Mouse (Mus musculus) Muller cell, postnatal 12 days (primary cell): Measurements from ENCODE around the gene Rnf151.

Experiments
- DNase-seq: peaks from one replicate; pipeline ENCODE4 v3.0.0-alpha.2; 2015; ENCODE audit errors: inconsistent ontology term

Rnf151 gene

DNA sequence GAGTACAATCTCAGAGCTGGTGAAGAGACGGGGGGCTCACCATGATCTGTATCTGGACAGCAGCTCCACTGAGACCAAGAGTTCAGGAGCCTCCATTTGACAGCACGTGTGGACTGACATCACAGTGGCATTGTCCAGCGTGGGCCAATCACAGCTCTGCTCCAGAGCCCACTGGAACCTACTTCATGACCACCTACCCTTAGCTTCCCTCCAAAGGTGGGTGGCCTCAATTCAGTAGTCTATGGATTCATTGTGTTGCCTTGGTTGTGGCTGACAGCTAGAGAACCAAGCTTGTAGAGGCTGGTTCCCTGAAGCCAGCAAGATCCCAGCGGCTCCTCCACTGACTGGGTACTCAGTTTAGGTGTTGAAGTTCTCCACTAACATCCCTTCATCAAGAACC is at the start of gene Rnf151, which contains the start of gene Rps2:
TSS of gene Rnf151 (minus strand) at position 121 of the 400 bp plus-strand sequence.
TSS of gene Rps2 (plus strand) at position 174 of the 400 bp plus-strand sequence.
- no peak for DNase-seq

- no peak for DNase-seq
Observed at GRCm38 (mm10) chr17:24766266-24766875, 48.5 kb upstream of the Rnf151 start.

DNA sequence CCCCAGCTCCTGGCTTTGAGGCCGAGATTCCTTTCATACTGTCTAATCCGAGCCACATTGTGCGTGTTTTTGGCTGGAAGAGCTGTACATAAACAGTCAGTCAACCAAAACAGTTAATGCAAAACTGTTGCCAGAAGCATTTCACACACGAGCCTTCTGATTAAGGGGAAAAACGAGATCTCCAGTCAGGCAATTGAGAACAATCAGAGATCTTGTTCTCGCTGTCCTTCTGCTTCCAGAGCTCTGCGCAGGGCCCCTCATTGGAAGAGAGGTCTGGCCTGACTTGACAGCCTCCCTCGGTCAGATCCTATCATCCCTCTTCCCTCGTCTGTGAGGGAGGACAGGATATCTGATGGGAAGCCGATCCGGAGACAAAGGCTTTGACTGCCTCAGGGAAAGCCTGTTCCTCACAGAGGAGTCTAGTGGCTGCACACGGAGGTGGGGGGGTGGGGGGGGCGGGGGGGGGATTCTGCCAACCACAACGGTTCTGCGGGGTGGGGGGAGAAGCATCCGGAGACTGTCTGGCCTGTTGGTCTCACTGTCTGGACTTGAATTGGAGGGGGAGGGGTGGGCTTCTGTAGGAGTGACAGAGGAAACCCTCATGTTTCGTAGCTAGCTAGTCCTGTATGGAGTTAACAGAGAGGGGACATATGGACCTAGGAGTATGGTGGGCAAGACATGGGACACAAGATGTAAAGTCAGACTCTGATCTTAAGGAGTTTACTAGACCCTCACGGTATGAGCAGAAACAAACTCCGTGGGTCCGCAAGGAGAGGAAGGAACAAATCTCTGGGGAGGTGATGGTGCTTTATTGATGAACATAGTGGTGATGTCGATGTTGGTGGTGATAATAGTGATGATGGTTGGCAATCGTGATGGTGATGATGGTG is 47.4 kb upstream of the Rnf151 start:
- peak; percentile 67 for DNase-seq

- DNase-seq: no peak
Observed at GRCm38 (mm10) chr17:24761121-24761520, 43.3 kb upstream of the Rnf151 start.

GRCm38 (mm10) chr17:24757394-24757793 is 39.5 kb upstream of the Rnf151 start:
- DNase-seq: no peak

DNA sequence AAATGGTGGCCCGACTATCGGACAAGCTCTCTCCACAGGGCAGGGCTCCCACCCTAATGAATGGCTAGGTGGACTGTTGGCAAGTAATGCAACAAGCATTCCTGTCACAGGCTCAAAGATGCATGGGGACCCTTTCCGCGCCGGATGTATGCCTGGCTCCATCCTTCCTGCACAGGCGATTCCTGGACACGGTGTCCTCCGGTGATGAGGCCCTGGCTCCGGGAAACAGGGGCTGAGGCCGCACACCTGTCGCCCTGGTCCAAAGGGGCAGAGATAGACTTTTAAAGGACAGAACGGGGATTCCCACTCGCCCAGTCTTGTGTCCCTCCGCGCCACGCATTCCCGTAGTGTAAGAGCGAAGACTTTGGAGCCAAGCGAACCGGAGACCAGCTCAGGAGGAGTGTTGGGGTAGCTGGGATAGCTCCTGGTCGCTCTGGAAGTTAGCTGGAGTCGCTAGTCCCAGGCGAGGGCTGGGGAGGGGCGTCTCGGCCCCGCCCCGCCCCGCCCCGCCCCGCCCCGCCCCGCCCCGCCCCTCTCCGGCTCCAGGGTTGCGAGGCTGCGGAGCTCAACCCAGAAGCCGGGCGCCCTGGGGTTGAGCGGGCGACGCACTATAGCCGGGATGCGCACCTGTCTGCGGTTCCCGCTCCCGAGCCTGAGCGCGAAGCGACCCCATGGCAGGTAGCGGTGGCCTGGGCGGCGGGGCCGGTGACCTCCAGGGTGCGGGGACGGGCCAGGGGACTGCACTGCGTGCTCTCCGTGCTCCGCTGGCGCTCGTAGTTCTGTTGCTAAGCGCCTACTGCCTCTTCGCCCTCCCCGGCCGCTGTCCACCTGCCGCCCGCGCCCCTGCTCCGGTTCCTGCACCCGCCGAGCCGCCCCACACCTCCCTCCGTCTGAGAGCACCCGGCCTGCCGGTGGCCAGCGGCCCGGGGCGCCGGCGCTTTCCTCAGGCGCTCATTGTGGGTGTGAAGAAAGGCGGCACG is 34.8 kb upstream of the Rnf151 start, which contains the start of gene Hs3st6:
TSS of gene Hs3st6 (plus strand) at position 574 of the 980 bp plus-strand sequence.
- peak; percentile 58 for DNase-seq

- DNase-seq: no peak
Observed at GRCm38 (mm10) chr17:24751528-24751927, 33.7 kb upstream of the Rnf151 start.

- no peak for DNase-seq
Observed at GRCm38 (mm10) chr17:24746986-24747385, 29.1 kb upstream of the Rnf151 start.

DNA sequence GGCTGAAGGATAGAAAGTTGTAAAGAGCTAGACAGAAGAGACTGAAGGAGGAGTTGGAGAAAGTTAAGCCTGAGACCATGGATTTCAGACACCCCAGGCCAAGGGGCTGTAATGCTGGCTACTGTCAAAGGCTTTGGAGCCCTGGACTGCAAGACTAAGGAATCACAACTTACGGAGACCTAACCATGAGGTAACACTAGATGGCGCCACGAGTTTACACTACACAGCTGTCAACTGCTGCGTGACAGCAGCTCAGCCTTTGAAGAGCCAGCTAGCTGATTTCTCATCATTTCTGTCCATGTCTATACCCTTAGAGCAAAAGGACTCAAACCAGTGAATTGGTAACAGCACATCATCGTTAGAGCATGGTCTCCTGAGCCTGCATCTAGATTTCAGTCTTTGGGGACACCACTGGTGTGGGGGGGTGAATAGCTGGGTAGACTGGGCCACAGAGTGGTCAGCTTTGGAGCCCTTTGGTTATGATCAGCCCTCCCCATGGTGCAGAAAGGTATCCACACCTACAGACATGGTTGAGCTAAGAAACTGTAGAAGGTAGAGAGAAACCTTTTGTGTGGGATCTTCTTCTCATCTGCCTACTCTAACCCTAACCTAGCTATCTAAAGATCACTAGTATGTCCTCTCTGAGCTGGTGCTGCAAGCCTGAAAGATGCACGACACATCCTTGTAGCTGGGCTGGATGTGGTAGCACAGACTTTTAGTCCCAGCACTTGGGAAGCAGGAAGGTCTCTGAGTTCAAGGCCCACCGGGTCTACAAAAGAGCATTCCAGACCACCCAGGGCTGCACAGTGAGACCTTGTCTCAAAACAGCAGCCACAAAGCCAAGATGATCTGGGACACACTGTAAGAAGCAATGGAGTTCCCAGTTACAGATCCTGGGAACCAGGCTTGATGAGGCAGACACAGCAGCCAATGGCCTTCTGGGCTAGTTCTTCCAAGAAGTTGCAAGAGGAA is 27.9 kb upstream of the Rnf151 start:
- DNase-seq: peak; percentile 61

- no peak for DNase-seq
Observed at GRCm38 (mm10) chr17:24744381-24744780, 26.5 kb upstream of the Rnf151 start.

- no peak for DNase-seq
Observed at GRCm38 (mm10) chr17:24743896-24744295, 26.0 kb upstream of the Rnf151 start.

DNA sequence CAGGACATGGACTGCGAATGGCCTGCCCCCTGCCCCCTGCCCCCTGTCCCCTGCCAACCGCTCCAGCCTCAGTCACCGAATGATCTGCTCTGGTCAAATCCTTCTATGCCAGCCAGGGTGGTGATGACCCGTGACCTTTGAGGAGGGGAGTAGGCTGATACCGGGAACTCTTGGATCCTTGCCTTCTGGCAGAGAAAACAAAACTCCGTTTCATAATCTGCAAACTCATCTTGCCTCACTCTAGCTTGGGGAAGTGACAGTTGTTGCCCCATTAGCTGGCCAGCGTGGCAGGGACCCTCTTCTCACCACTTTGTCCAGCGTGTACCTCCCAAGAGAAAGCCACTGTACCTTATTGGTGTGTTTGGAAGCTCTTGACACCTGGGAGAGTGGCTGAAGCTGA is 24.4 kb upstream of the Rnf151 start:
- no peak for DNase-seq

DNA sequence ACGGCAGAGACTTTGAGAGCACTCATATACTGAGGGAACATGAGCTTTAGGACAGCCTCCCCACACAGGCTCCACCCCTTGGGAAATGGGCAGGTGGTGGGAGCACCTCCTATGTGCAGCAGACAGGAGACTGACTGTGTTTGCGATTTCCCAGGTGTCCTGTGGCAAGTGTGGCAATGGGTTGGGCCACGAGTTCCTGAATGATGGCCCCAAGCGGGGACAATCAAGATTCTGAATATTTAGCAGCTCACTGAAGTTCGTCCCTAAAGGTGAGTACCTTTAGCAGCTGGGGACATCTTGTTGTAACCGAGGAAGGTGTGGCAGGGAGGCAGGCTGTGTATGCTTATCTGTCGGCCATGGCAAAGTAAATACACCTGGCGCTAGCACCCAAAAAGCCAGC is 22.1 kb upstream of the Rnf151 start:
- DNase-seq: no peak

- DNase-seq: no peak
Observed at GRCm38 (mm10) chr17:24738238-24738637, 20.4 kb upstream of the Rnf151 start.

GRCm38 (mm10) chr17:24737135-24737810 is 19.4 kb upstream of the Rnf151 start:
- DNase-seq: peak; percentile 54

DNA sequence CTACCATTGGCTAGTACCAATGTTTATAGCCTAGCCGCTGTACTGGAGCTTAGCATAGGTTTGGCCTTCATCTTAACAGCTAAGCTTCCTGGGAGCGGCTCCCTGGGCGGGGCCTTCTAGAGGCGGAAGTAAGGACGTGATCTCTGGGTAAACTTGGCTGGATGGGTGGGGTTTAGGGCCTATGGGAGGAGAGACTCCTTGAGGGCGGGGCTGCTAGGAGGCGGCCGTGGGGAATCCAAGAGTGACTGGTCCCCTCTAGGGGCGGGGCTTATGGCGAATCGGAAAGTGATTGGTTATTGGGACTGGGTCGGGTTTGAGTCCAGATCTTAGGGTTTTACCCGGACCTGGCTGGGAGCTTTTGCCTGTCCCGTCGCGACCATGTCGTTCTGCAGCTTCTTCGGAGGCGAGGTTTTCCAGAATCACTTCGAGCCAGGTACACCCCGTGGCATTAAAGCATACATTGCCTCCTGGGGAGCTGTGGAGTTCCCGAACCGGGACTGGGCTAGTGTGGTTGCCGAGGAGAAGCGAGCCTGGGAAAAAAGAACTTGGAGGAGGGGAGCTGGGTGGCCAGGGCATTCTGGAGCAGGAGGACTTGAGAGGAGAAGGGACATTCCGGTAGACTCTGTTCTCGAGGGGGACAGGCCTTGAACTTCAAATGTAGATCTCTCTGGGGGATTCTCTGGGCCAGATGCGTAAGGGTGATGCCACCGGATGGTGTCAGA is 18.6 kb upstream of the Rnf151 start, which contains the start of gene Msrb1:
TSS of gene Msrb1 (plus strand) at position 313 of the 722 bp plus-strand sequence.
- DNase-seq: peak; percentile 99

DNA sequence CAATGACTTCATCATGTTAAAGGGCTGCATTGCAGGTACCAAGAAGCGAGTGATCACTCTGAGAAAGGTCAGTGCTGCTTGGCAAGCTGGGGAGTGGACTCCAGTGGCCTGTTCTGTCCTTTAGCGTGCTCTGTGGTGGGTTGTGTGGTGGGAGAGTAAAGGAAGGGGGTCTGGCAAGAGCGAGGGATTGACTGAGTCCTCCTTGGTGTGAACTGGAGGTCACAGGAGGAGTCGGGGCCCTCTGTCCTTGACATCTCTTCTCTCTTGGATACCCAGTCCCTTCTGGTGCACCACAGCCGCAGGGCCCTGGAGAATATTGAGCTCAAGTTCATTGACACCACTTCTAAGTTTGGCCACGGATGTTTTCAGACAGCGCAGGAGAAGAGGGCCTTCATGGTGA is 17.6 kb upstream of the Rnf151 start:
- no peak for DNase-seq

DNA sequence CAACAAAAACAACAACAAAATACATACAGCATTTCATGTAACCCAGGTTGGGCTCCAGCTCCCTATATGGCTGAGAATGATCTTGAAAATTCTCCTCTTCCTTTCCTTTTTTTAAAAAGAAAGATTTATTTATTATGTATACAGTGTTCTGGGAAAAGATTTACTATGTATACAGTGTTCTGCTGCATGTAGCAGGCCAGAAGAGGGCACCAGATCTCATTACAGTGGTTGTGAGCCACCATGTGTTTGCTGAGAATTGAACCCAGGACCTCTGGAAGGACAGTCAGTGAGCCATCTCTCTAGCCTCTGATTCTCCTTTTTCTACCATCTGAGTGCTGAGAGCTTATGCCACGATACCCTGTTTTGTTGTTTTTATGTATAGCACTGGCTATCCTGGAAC is 16.6 kb upstream of the Rnf151 start:
- DNase-seq: no peak

DNA sequence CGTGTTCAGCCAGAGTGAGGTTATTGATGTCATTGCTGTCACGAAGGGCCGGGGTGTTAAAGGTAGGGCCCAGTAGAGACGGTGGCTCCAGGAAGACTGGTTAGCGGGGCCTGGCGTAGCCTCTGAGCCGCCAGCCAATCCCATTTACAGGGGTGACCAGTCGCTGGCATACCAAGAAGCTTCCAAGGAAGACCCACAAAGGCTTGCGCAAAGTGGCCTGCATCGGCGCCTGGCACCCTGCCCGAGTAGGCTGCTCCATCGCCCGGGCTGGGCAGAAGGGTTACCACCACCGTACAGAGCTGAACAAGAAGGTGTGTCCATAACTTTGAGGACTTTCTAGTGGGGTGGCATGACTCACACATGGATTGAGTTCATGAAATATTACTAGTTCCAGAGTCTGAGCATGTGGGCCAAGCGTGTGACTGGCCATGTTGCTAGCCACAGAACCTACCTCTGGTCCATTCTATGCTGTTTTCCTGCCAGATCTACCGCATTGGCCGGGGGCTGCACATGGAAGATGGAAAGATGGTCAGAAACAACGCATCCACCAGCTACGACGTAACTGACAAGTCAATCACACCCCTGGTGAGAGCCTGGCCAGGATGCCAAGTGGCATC is 15.7 kb upstream of the Rnf151 start:
- DNase-seq: no peak
